Mouse (Mus musculus) midbrain, embryonic 13.5 days (tissue): ENCODE results near the gene Spata46. TPM values are rescaled to one million over a fixed set of nuclear protein-coding genes. Genes with fewer than 3 reads are reported as not detected.

Experiments used
- ATAC-seq: fragments of 200-750 bp; cut with Nextera tagmentation; 2 replicates; pipeline ENCODE4 v1.8.0; 2017; ENCODE audit warnings: mild to moderate bottlenecking, moderate TSS enrichment, moderate library complexity
- H3K27ac ChIP-seq: fragments of 300-500 bp; sonication (generic); 2 replicates; pipeline ENCODE4 v1.5.1; 2015; ENCODE audit warnings: inconsistent platforms, mild to moderate bottlenecking, moderate library complexity
- H3K27me3 ChIP-seq: fragments of 300-500 bp; sonication (generic); 2 replicates; pipeline ENCODE4 v1.6.1; 2015; ENCODE audit warnings: mild to moderate bottlenecking, inconsistent platforms
- H3K36me3 ChIP-seq: fragments of 300-500 bp; sonication (generic); 2 replicates; pipeline ENCODE4 v1.6.1; 2015; ENCODE audit warnings: mild to moderate bottlenecking, inconsistent platforms
- H3K4me1 ChIP-seq: fragments of 300-500 bp; sonication (generic); replicated peaks from 2 replicates; pipeline ENCODE4 v1.6.1; 2015; ENCODE audit warnings: inconsistent platforms
- H3K4me2 ChIP-seq: fragments of 300-500 bp; sonication (generic); replicated peaks from 2 replicates; pipeline ENCODE4 v1.6.1; 2015; ENCODE audit warnings: moderate library complexity, mild to moderate bottlenecking, inconsistent platforms
- H3K4me3 ChIP-seq: fragments of 300-500 bp; sonication (generic); replicated peaks from 2 replicates; pipeline ENCODE4 v1.5.1; 2015; ENCODE audit warnings: mild to moderate bottlenecking, inconsistent platforms
- H3K9ac ChIP-seq: fragments of 300-500 bp; sonication (generic); replicated peaks from 2 replicates; pipeline ENCODE4 v1.6.1; 2015; ENCODE audit warnings: mild to moderate bottlenecking, inconsistent platforms
- H3K9me3 ChIP-seq: fragments of 300-500 bp; sonication (generic); 2 replicates; pipeline ENCODE4 v1.6.1; 2016; ENCODE audit warnings: mild to moderate bottlenecking, inconsistent platforms
- WGBS: fragments of 180-500 bp; shearing (Covaris S2); methylation state at CpG from one replicate; pipeline ENCODE4 v1.1.7; 2015; 5-methylcytosine and 5-hydroxymethylcytosine counted together
- polyA plus RNA-seq: library from polyadenylated mRNA; unstranded; fragments of >200 nt; fragmentation: Nextera tagmentation; extraction: Ambion mirVana; gene quantifications from 2 replicates; pipeline ENCODE4 v1.2.1, GENCODE M21; 2015

Gene Spata46
- polyA plus RNA-seq, 1 experiment from 2014 or later = 1.1 TPM

GRCm38 (mm10) chr1:170303103-170303502 lies 5.5 kb upstream of the Spata46 start:
- no peak overlapping the region for H3K4me3 ChIP-seq
- H3K27me3 ChIP-seq = no peaks in the 10 kb centered on the region
- H3K27ac ChIP-seq = no peak overlapping the region
- WGBS = 47% methylated on average over 6 of the region's 6 CpGs
- no peaks in the 10 kb centered on the region for H3K4me1 ChIP-seq
- H3K9me3 ChIP-seq = no peaks in the 10 kb centered on the region
- no peak for ATAC-seq
- no peaks in the 10 kb centered on the region; the same call in 1 of the 2 replicates for H3K36me3 ChIP-seq
- H3K4me2 ChIP-seq = no peak overlapping the region
- H3K9ac ChIP-seq = no peak overlapping the region

- Histone ChIP-seq H3K36me3 (no peaks in the 10 kb centered on the region; the same call in 1 of the 2 replicates), H3K4me2 (no peak overlapping the region), H3K4me3 (no peak overlapping the region), H3K9ac (no peak overlapping the region), H3K27me3 (no peaks in the 10 kb centered on the region), H3K4me1 (no peaks in the 10 kb centered on the region), H3K9me3 (no peaks in the 10 kb centered on the region), H3K27ac (no peak overlapping the region)
- 96% methylated on average over 10 of the region's 10 CpGs for WGBS
- ATAC-seq = no peak
Observed at GRCm38 (mm10) chr1:170305002-170305401, 3.6 kb upstream of the Spata46 start.

DNA sequence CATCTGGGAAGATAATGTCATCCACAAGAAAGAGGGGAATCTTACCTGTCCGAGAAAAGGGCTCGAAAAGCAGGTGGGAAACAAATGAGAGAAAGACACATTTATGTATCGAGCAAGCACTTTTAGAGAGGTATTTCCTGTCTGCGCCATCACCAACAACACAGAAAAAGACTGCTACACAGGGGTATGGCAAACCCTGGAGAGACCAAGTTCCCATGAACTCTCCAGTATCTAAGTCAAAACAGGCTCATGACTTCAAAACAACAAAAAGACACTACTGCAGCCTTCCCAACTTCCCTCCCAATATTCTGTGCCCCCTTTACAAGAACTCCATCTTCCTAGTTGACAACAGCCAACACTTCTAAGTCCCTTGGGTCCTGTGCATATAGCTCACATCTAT lies 2.4 kb upstream of the Spata46 start, which contains the start of gene Gm7694:
Gene Gm7694, minus strand, starts transcription at position 101 of the 400 bp plus-strand sequence.
- no peaks in the 10 kb centered on the region for H3K27me3 ChIP-seq
- no peak within 1 kb of the TSS for H3K9ac ChIP-seq
- no peak within 1 kb of the TSS for H3K4me2 ChIP-seq
- no peak within 1 kb of the TSS for H3K27ac ChIP-seq
- no peaks in the 10 kb centered on the region for H3K9me3 ChIP-seq
- no peaks in the 10 kb centered on the region for H3K36me3 ChIP-seq
- no peaks in the 10 kb centered on the region for H3K4me1 ChIP-seq
- no peak for ATAC-seq
- 100% methylated on average over 4 of the region's 4 CpGs for WGBS
- no peak within 1 kb of the TSS for H3K4me3 ChIP-seq

- no peak overlapping the region for H3K4me2 ChIP-seq
- H3K27ac ChIP-seq = no peak overlapping the region
- H3K9ac ChIP-seq = no peak overlapping the region
- no peaks in the 10 kb centered on the region for H3K4me1 ChIP-seq
- no peaks in the 10 kb centered on the region for H3K9me3 ChIP-seq
- no peaks in the 10 kb centered on the region for H3K36me3 ChIP-seq
- no peaks in the 10 kb centered on the region for H3K27me3 ChIP-seq
- 90% methylated on average over 6 of the region's 6 CpGs for WGBS
- H3K4me3 ChIP-seq = no peak overlapping the region
- ATAC-seq = no peak
Observed at GRCm38 (mm10) chr1:170311431-170311830, 2.8 kb downstream of the Spata46 start.

- Histone ChIP-seq H3K4me3 (no peak overlapping the region), H3K4me1 (no peaks in the 10 kb centered on the region), H3K27ac (no peak overlapping the region), H3K4me2 (no peak overlapping the region), H3K9ac (no peak overlapping the region), H3K36me3 (peaks cover 15% of the 10 kb centered on the region; the same call in 1 of the 2 replicates), H3K27me3 (no peaks in the 10 kb centered on the region), H3K9me3 (no peaks in the 10 kb centered on the region)
- no peak for ATAC-seq
- WGBS = 76% methylated on average over 2 of the region's 2 CpGs
Observed at GRCm38 (mm10) chr1:170322046-170322445, 13.4 kb downstream of the Spata46 start.

DNA sequence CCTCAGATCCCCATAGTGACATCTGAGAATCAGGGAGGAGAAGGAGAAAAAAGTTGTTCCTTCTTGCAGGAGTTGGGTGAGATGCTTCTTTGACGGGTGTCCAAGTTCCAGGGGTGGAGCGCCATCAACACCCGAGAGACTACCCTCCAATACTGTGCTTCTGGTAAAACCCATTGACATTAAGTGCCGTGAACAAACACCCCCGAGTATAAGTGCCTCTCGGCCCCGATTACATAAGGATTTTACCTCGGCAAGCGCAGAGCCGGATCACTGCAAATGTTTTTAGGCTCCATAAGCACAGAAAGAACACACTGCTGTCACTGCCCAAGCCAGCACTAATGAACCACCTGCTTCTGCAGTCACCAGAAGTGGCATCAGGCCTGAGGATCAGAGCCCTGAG lies 14.4 kb downstream of the Spata46 start:
- Histone ChIP-seq H3K4me2 (no peak overlapping the region), H3K4me3 (no peak overlapping the region), H3K9ac (no peak overlapping the region), H3K9me3 (no peaks in the 10 kb centered on the region), H3K4me1 (no peaks in the 10 kb centered on the region), H3K27ac (no peak overlapping the region), H3K36me3 (peaks cover 18% of the 10 kb centered on the region; the same call in 1 of the 2 replicates), H3K27me3 (no peaks in the 10 kb centered on the region)
- no peak for ATAC-seq
- WGBS = 86% methylated on average over 10 of the region's 10 CpGs

DNA sequence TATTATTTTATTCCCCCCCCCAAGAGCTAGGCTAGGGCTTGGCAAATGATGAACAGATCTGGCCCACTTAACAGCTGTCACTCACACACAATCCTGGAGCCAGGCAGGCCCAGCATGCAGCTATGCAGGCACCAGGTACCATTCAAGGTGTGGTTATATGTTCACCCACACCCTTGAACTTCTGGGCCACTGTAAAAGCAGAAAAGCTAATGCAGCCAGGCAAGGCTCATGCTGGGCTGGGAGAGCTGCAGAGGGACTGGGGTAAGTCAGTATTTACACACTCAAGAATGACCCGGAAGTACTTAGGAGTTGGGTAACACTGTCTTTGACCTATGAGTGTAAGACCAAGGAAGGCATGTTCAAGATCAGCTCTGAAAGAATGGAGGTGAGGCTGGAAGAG lies 15.7 kb downstream of the Spata46 start:
- Histone ChIP-seq H3K9me3 (no peaks in the 10 kb centered on the region), H3K27me3 (no peaks in the 10 kb centered on the region), H3K9ac (no peak overlapping the region), H3K4me3 (no peak overlapping the region), H3K27ac (no peak overlapping the region), H3K4me1 (no peaks in the 10 kb centered on the region), H3K36me3 (peaks cover 10% of the 10 kb centered on the region; the same call in 1 of the 2 replicates), H3K4me2 (no peak overlapping the region)
- WGBS = 100% methylated on average over 1 of the region's 1 CpGs
- ATAC-seq = no peak

DNA sequence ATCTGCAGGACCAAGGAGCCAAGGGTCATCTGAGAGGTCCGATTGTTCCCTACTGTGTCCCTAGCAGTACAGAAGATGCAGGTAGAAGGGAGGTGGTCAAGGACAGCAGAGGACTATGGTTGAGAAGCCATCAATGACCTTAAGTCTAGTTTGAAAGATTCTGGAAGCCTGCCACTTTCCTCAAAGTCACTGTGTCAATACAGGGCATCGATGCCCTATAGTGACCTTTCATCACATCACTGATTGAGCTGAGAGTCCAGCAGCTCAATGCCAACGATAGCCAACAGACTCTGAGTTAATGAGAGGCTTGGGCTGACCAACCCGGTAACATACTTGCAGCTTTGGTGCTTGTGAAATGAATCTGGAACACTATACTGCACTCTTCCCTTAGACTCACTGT lies 16.7 kb downstream of the Spata46 start:
- Histone ChIP-seq H3K4me2 (no peak overlapping the region), H3K36me3 (peaks cover 6% of the 10 kb centered on the region; the same call in 1 of the 2 replicates), H3K27me3 (no peaks in the 10 kb centered on the region), H3K4me1 (0 out of 2 replicates have a peak, but pooled peaks cover 4% of the 10 kb centered on the region), H3K4me3 (no peak overlapping the region), H3K9ac (no peak overlapping the region), H3K27ac (no peak overlapping the region), H3K9me3 (no peaks in the 10 kb centered on the region)
- 94% methylated on average over 4 of the region's 4 CpGs for WGBS
- no peak for ATAC-seq

DNA sequence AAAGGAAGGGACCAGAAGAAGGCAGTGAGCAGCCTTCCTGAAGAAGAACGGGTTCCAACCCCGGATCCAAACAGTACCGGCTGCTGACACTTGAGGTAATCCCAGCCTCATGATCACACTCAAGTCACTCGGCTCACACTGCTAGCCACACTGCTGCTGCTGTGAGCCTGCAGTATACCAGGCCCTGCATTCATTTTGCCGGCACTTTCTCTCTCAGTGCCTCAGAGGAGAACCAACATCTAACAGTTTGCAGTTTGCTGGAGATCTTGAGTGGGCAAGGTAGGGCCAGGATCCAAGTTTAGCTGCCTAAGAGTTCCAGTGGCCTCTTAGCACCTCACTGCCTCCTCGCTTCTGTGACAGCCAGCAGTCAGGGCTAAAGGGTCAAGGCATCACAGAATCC lies 23.3 kb downstream of the Spata46 start:
- Histone ChIP-seq H3K4me3 (no peak overlapping the region), H3K36me3 (0 out of 2 replicates have a peak, but pooled peaks cover 5% of the 10 kb centered on the region), H3K4me1 (0 out of 2 replicates have a peak, but pooled peaks cover 5% of the 10 kb centered on the region), H3K9ac (no peak overlapping the region), H3K27ac (no peak overlapping the region), H3K9me3 (no peaks in the 10 kb centered on the region), H3K27me3 (no peaks in the 10 kb centered on the region), H3K4me2 (no peak overlapping the region)
- ATAC-seq = no peak
- whole genome bisulfite sequencing = 72% methylated on average over 6 of the region's 6 CpGs

- ATAC-seq = no peak
- 66% methylated on average over 4 of the region's 4 CpGs for WGBS
- no peak overlapping the region for H3K4me3 ChIP-seq
Observed at GRCm38 (mm10) chr1:170332775-170333174, 24.2 kb downstream of the Spata46 start.

GRCm38 (mm10) chr1:170339943-170340342 lies 31.3 kb downstream of the Spata46 start:
- WGBS = 92% methylated on average over 3 of the region's 3 CpGs
- H3K9ac ChIP-seq = no peak overlapping the region
- peaks cover 8% of the 10 kb centered on the region for H3K4me1 ChIP-seq
- H3K27me3 ChIP-seq = no peaks in the 10 kb centered on the region
- H3K27ac ChIP-seq = no peak overlapping the region
- H3K4me2 ChIP-seq = no peak overlapping the region
- H3K36me3 ChIP-seq = no peaks in the 10 kb centered on the region
- ATAC-seq = no peak
- no peak overlapping the region for H3K4me3 ChIP-seq
- H3K9me3 ChIP-seq = no peaks in the 10 kb centered on the region

More at GRCm38 (mm10) chr1:170332775-170333174, 24.2 kb downstream of the Spata46 start:
- Histone ChIP-seq H3K27me3 (no peaks in the 10 kb centered on the region), H3K4me2 (no peak overlapping the region), H3K4me1 (0 out of 2 replicates have a peak, but pooled peaks cover 5% of the 10 kb centered on the region), H3K27ac (no peak overlapping the region), H3K9ac (no peak overlapping the region), H3K36me3 (no peaks in the 10 kb centered on the region), H3K9me3 (no peaks in the 10 kb centered on the region)

DNA sequence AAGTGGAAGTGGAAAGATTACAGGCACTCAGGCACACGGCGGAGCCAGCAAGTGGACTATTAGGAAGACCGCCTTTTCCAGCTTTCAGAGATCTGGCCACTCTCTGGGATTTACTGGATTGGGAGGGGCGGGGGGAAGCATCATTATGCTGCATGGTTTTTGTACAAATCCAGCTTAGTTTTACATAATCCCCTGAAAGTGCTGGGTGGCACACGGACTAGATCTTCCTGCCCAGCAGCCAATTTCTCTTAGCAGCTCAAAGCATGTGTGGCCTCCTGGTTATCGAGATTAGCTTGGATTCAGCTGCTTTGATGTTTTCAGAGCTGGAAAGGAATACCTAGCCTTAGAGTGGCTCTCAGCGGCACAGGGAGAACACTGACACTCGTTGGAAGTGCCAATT lies 34.5 kb downstream of the Spata46 start:
- Histone ChIP-seq H3K27me3 (no peaks in the 10 kb centered on the region), H3K4me3 (no peak overlapping the region), H3K4me1 (peaks cover 8% of the 10 kb centered on the region), H3K36me3 (no peaks in the 10 kb centered on the region), H3K9me3 (no peaks in the 10 kb centered on the region), H3K4me2 (no peak overlapping the region), H3K9ac (no peak overlapping the region), H3K27ac (no peak overlapping the region; the same call in 1 of the 2 replicates)
- 44% methylated on average over 8 of the region's 8 CpGs for WGBS
- ATAC-seq = peak; percentile 62; the same call in 1 of the 2 replicates

DNA sequence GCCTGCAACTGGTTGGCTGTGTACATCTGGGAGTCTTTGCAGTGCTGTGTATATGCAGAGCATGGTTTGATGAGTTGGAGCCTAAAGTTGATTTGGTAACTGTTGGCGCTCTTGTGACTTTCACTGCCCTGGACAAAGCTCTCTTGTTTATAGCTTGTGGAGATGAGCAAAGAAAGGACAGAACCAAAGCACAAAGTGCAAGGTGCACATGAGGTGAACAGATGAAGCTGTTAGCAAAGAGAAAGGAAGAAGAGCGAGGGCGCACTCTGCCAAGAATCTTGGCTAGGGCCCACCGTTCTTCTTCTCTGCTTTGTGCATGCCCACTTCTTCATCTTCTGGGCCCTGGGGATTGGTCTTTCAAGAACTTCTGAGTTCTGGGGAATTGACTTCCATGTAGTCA lies 35.3 kb downstream of the Spata46 start:
- H3K4me1 ChIP-seq = peaks cover 8% of the 10 kb centered on the region
- H3K36me3 ChIP-seq = no peaks in the 10 kb centered on the region
- no peak overlapping the region for H3K27ac ChIP-seq
- H3K9ac ChIP-seq = no peak overlapping the region
- no peak overlapping the region for H3K4me3 ChIP-seq
- no peak for ATAC-seq
- no peak overlapping the region for H3K4me2 ChIP-seq
- H3K27me3 ChIP-seq = no peaks in the 10 kb centered on the region
- no peaks in the 10 kb centered on the region for H3K9me3 ChIP-seq
- over 99% methylated on average over 4 of the region's 4 CpGs for WGBS
